Mouse (Mus musculus): ENCODE results near the gene Pef1.

GRCm38 (mm10) chr4:130128907-130129306 is 26.5 kb downstream of the Pef1 start:
- no peak for TF ChIP-seq CTCF (IDR thresholded peaks at IDR 0.05; ENCODE audit: low read depth)
- TF ChIP-seq EP300 (IDR thresholded peaks at IDR 0.05; ENCODE audit: low read depth): no peak
